Mouse (Mus musculus): Measurements from ENCODE around the gene Slx1b.

GRCm38 (mm10) chr7:126676631-126677220, 18.9 kb downstream of the Slx1b start:
- no peak for TF ChIP-seq POLR2A (IDR thresholded peaks at IDR 0.05; ENCODE audit: extremely low read depth, insufficient read depth, low read length)
- TF ChIP-seq CTCF (IDR thresholded peaks at IDR 0.05; ENCODE audit: low read depth, low read length) = no peak
